Mouse (Mus musculus): Measurements from ENCODE around the gene Ppp1r14c.

Gene Ppp1r14c

GRCm38 (mm10) chr10:3403416-3404137, 37.7 kb downstream of the Ppp1r14c start:
- peak; percentile 36 to 54 for DNase-seq

- no peak for DNase-seq
Observed at GRCm38 (mm10) chr10:3404362-3404761, 38.5 kb downstream of the Ppp1r14c start.

- DNase-seq, result no peak
Observed at GRCm38 (mm10) chr10:3406280-3406679, 40.4 kb downstream of the Ppp1r14c start.

GRCm38 (mm10) chr10:3408036-3408661, 42.3 kb downstream of the Ppp1r14c start:
- peak in 1 of 2 experiments; percentile 41 for DNase-seq

- no peak for DNase-seq
Observed at GRCm38 (mm10) chr10:3408699-3409098, 42.8 kb downstream of the Ppp1r14c start.

- no peak for DNase-seq
Observed at GRCm38 (mm10) chr10:3411222-3411621, 45.4 kb downstream of the Ppp1r14c start.

- no peak for DNase-seq
Observed at GRCm38 (mm10) chr10:3411639-3412038, 45.8 kb downstream of the Ppp1r14c start.

GRCm38 (mm10) chr10:3414813-3415212, 49.0 kb downstream of the Ppp1r14c start:
- peak in 1 of 2 experiments; percentile 45 for DNase-seq

- no peak for DNase-seq
Observed at GRCm38 (mm10) chr10:3416565-3416964, 50.7 kb downstream of the Ppp1r14c start.

GRCm38 (mm10) chr10:3417408-3417807, 51.6 kb downstream of the Ppp1r14c start:
- DNase-seq, result no peak

- no peak for DNase-seq
Observed at GRCm38 (mm10) chr10:3424016-3424415, 58.2 kb downstream of the Ppp1r14c start.

GRCm38 (mm10) chr10:3427689-3428399, 62.0 kb downstream of the Ppp1r14c start:
- no peak for DNase-seq

GRCm38 (mm10) chr10:3434848-3435474, 69.1 kb downstream of the Ppp1r14c start:
- DNase-seq, result no peak

- no peak for DNase-seq
Observed at GRCm38 (mm10) chr10:3440722-3441471, 75.0 kb downstream of the Ppp1r14c start.

- DNase-seq, result peak; percentile 26 to 54
Observed at GRCm38 (mm10) chr10:3446748-3447147, 80.9 kb downstream of the Ppp1r14c start.

- DNase-seq, result peak in 1 of 2 experiments; percentile 40
Observed at GRCm38 (mm10) chr10:3448699-3449098, 82.8 kb downstream of the Ppp1r14c start.

- no peak for DNase-seq
Observed at GRCm38 (mm10) chr10:3451930-3452329, 86.1 kb downstream of the Ppp1r14c start.

GRCm38 (mm10) chr10:3452822-3453475, 87.1 kb downstream of the Ppp1r14c start:
- DNase-seq, result peak in 1 of 2 experiments; percentile 27

- DNase-seq, result no peak
Observed at GRCm38 (mm10) chr10:3458686-3459085, 92.8 kb downstream of the Ppp1r14c start.

- no peak for DNase-seq
Observed at GRCm38 (mm10) chr10:3460841-3461240, 95.0 kb downstream of the Ppp1r14c start.

GRCm38 (mm10) chr10:3466135-3466626, 100.3 kb downstream of the Ppp1r14c start:
- no peak for DNase-seq

GRCm38 (mm10) chr10:3468590-3468989, 102.7 kb downstream of the Ppp1r14c start:
- DNase-seq, result no peak
